Mouse (Mus musculus) induced T-regulatory cell, adult 2 months (primary cell): ENCODE data around the gene Ppp1r2.
"Not testable (repeated sequence)": the region's sequence is repeated elsewhere in the genome, so short reads cannot be mapped to it uniquely, and the experiment has no call there.

Experiments
- DNase-seq: peaks from one replicate; pipeline ENCODE4 v3.0.0-alpha.2; 2012; ENCODE audit warnings: low read depth

The Ppp1r2 gene

GRCm38 (mm10) chr16:31274674-31275460 is at the start of gene Ppp1r2:
Gene Ppp1r2 (minus strand): TSS chr16:31275277.
- DNase-seq = peak; percentile 95

GRCm38 (mm10) chr16:31321501-31321900 is 46.4 kb upstream of the Ppp1r2 start:
- no peak for DNase-seq

- DNase-seq = no peak
These were observed 45.9 kb upstream of the Ppp1r2 start for GRCm38 (mm10) chr16:31320954-31321353.

GRCm38 (mm10) chr16:31319723-31320122 is 44.6 kb upstream of the Ppp1r2 start:
- DNase-seq = not testable (repeated sequence)

- no peak for DNase-seq
These were observed 44.2 kb upstream of the Ppp1r2 start for GRCm38 (mm10) chr16:31319316-31319715.

- DNase-seq = no peak
These were observed 43.3 kb upstream of the Ppp1r2 start for GRCm38 (mm10) chr16:31318418-31318817.

GRCm38 (mm10) chr16:31316246-31317143 is 41.4 kb upstream of the Ppp1r2 start:
- not testable (repeated sequence) for DNase-seq

GRCm38 (mm10) chr16:31315294-31315693 is 40.2 kb upstream of the Ppp1r2 start:
- DNase-seq = no peak

- DNase-seq = no peak
These were observed 39.6 kb upstream of the Ppp1r2 start, which contains the start of gene Apod for GRCm38 (mm10) chr16:31314497-31315233. Gene Apod (minus strand): TSS chr16:31314808.

GRCm38 (mm10) chr16:31313611-31314010 is 38.5 kb upstream of the Ppp1r2 start:
- no peak for DNase-seq

GRCm38 (mm10) chr16:31312296-31312695 is 37.2 kb upstream of the Ppp1r2 start:
- no peak for DNase-seq

GRCm38 (mm10) chr16:31305199-31305919 is 30.3 kb upstream of the Ppp1r2 start:
- DNase-seq = no peak

GRCm38 (mm10) chr16:31303276-31303675 is 28.2 kb upstream of the Ppp1r2 start:
- no peak for DNase-seq

- no peak for DNase-seq
These were observed 25.9 kb upstream of the Ppp1r2 start for GRCm38 (mm10) chr16:31300883-31301532.

GRCm38 (mm10) chr16:31300467-31300866 is 25.4 kb upstream of the Ppp1r2 start:
- DNase-seq = no peak

GRCm38 (mm10) chr16:31299960-31300353 is 24.9 kb upstream of the Ppp1r2 start:
- DNase-seq = no peak

GRCm38 (mm10) chr16:31299164-31299959 is 24.3 kb upstream of the Ppp1r2 start:
- no peak for DNase-seq

GRCm38 (mm10) chr16:31297113-31297512 is 22.0 kb upstream of the Ppp1r2 start:
- DNase-seq = peak; percentile 76

- no peak for DNase-seq
These were observed 18.7 kb upstream of the Ppp1r2 start for GRCm38 (mm10) chr16:31293761-31294160.

- DNase-seq = no peak
These were observed 15.8 kb upstream of the Ppp1r2 start for GRCm38 (mm10) chr16:31290751-31291365.
